Mouse (Mus musculus): ENCODE data around the gene Rcsd1.
A peak's percentile ranks its signal among the peaks of the same experiment; 100 is the strongest.
"Not testable (repeated sequence)": the region's sequence is repeated elsewhere in the genome, so short reads cannot be mapped to it uniquely, and the experiment has no call there.

The Rcsd1 gene

GRCm38 (mm10) chr1:165691516-165691915 is 18.0 kb downstream of the Rcsd1 start:
- peak; percentile 40 to 52 for DNase-seq (ENCODE audit: low read depth in 2 of 2, low spot score in 2 of 2)

GRCm38 (mm10) chr1:165689845-165690244 is 19.7 kb downstream of the Rcsd1 start:
- no peak for DNase-seq (ENCODE audit: low read depth in 2 of 2, low spot score in 2 of 2)

GRCm38 (mm10) chr1:165687861-165688260 is 21.7 kb downstream of the Rcsd1 start:
- DNase-seq (ENCODE audit: low read depth in 2 of 2, low spot score in 2 of 2), result no peak

GRCm38 (mm10) chr1:165686963-165687362 is 22.6 kb downstream of the Rcsd1 start:
- DNase-seq (ENCODE audit: low read depth in 2 of 2, low spot score in 2 of 2), result no peak

- no peak for DNase-seq (ENCODE audit: low read depth in 2 of 2, low spot score in 2 of 2)
Observed at GRCm38 (mm10) chr1:165686349-165686748, 23.2 kb downstream of the Rcsd1 start.

GRCm38 (mm10) chr1:165684261-165685203 is 25.0 kb downstream of the Rcsd1 start:
- no peak for DNase-seq (ENCODE audit: low read depth in 2 of 2, low spot score in 2 of 2)

GRCm38 (mm10) chr1:165682056-165682853 is 27.3 kb downstream of the Rcsd1 start:
- DNase-seq (ENCODE audit: low read depth in 2 of 2, low spot score in 2 of 2), result no peak

- DNase-seq (ENCODE audit: low read depth in 2 of 2, low spot score in 2 of 2), result no peak
Observed at GRCm38 (mm10) chr1:165681045-165681794, 28.3 kb downstream of the Rcsd1 start.

GRCm38 (mm10) chr1:165680086-165680485 is 29.5 kb downstream of the Rcsd1 start:
- not testable (repeated sequence) for DNase-seq (ENCODE audit: low read depth in 2 of 2, low spot score in 2 of 2)

GRCm38 (mm10) chr1:165679618-165679997 is 29.9 kb downstream of the Rcsd1 start:
- DNase-seq (ENCODE audit: low read depth in 2 of 2, low spot score in 2 of 2), result no peak

GRCm38 (mm10) chr1:165678861-165679617 is 30.5 kb downstream of the Rcsd1 start:
- DNase-seq (ENCODE audit: low read depth in 2 of 2, low spot score in 2 of 2), result peak in 1 of 2 experiments; percentile 29

- no peak for DNase-seq (ENCODE audit: low read depth in 2 of 2, low spot score in 2 of 2)
Observed at GRCm38 (mm10) chr1:165677558-165677957, 32.0 kb downstream of the Rcsd1 start.

GRCm38 (mm10) chr1:165676993-165677392 is 32.6 kb downstream of the Rcsd1 start:
- DNase-seq (ENCODE audit: low read depth in 2 of 2, low spot score in 2 of 2), result no peak

- DNase-seq (ENCODE audit: low read depth in 2 of 2, low spot score in 2 of 2), result no peak
Observed at GRCm38 (mm10) chr1:165675167-165675566, 34.4 kb downstream of the Rcsd1 start.

GRCm38 (mm10) chr1:165672355-165672754 is 37.2 kb downstream of the Rcsd1 start:
- no peak for DNase-seq (ENCODE audit: low read depth in 2 of 2, low spot score in 2 of 2)

GRCm38 (mm10) chr1:165670056-165670455 is 39.5 kb downstream of the Rcsd1 start:
- DNase-seq (ENCODE audit: low read depth in 2 of 2, low spot score in 2 of 2), result no peak

GRCm38 (mm10) chr1:165668904-165669303 is 40.7 kb downstream of the Rcsd1 start:
- no peak for DNase-seq (ENCODE audit: low read depth in 2 of 2, low spot score in 2 of 2)

- no peak for DNase-seq (ENCODE audit: low read depth in 2 of 2, low spot score in 2 of 2)
Observed at GRCm38 (mm10) chr1:165667380-165667779, 42.2 kb downstream of the Rcsd1 start.

GRCm38 (mm10) chr1:165666944-165667343 is 42.6 kb downstream of the Rcsd1 start:
- DNase-seq (ENCODE audit: low read depth in 2 of 2, low spot score in 2 of 2), result no peak

GRCm38 (mm10) chr1:165665758-165666157 is 43.8 kb downstream of the Rcsd1 start:
- DNase-seq (ENCODE audit: low read depth in 2 of 2, low spot score in 2 of 2), result no peak

Measured in CD8-positive naive resting alpha-beta T cell, adult 2 months (primary cell).